Mouse (Mus musculus) heart, embryonic 11.5 days (tissue): ENCODE results near the gene Sox6. TPM values are rescaled to one million over a fixed set of nuclear protein-coding genes. Genes with fewer than 3 reads are reported as not detected.

Source experiments
- ATAC-seq: fragments of 200-750 bp; cut with Nextera tagmentation; replicated peaks from 2 replicates; pipeline ENCODE4 v1.8.0; 2017; ENCODE audit warnings: moderate library complexity; ENCODE audit not compliant: insufficient number of reproducible peaks, low FRiP score, low TSS enrichment
- H3K27ac ChIP-seq: fragments of 300-500 bp; sonication (generic); 2 replicates; pipeline ENCODE4 v1.5.1; 2014; ENCODE audit warnings: mild to moderate bottlenecking, low read depth, low read length
- H3K27me3 ChIP-seq: fragments of 300-500 bp; sonication (generic); 2 replicates; pipeline ENCODE4 v1.6.1; 2014; ENCODE audit warnings: mild to moderate bottlenecking, low read length, mixed read lengths; ENCODE audit not compliant: control insufficient read depth, insufficient read depth
- H3K36me3 ChIP-seq: fragments of 300-500 bp; sonication (generic); 2 replicates; pipeline ENCODE4 v1.6.1; 2014; ENCODE audit warnings: mild to moderate bottlenecking, low read length, moderate library complexity, mixed read lengths; ENCODE audit not compliant: control insufficient read depth, insufficient read depth
- H3K4me1 ChIP-seq: fragments of 300-500 bp; sonication (generic); 2 replicates; pipeline ENCODE4 v1.6.1; 2014; ENCODE audit warnings: low read length; ENCODE audit not compliant: control insufficient read depth, insufficient read depth
- H3K4me2 ChIP-seq: fragments of 300-500 bp; sonication (generic); 2 replicates; pipeline ENCODE4 v1.6.1; 2014; ENCODE audit warnings: mild to moderate bottlenecking, moderate library complexity
- H3K4me3 ChIP-seq: fragments of 300-500 bp; sonication (generic); 2 replicates; pipeline ENCODE4 v1.5.1; 2014; ENCODE audit warnings: low read depth, low read length
- H3K9ac ChIP-seq: fragments of 300-500 bp; sonication (generic); 2 replicates; pipeline ENCODE4 v1.6.1; 2014; ENCODE audit warnings: mild to moderate bottlenecking, low read depth, low read length, moderate library complexity
- H3K9me3 ChIP-seq: fragments of 300-500 bp; sonication (generic); replicated peaks from 2 replicates; pipeline ENCODE4 v1.6.1; 2016; ENCODE audit warnings: low read length; ENCODE audit not compliant: control insufficient read depth
- WGBS: fragments of 180-500 bp; shearing (Covaris S2); extraction: QIAGEN DNeasy Blood & Tissue Kit; methylation state at CpG from one replicate; pipeline ENCODE4 v1.1.7; 2014; ENCODE audit not compliant: insufficient replicate concordance; 5-methylcytosine and 5-hydroxymethylcytosine counted together
- polyA plus RNA-seq: library from polyadenylated mRNA; unstranded; fragments of >200 nt; fragmentation: Nextera tagmentation; extraction: Ambion mirVana; gene quantifications from 2 replicates; pipeline ENCODE4 v1.2.1, GENCODE M21; 2014

Sox6 gene
- polyA plus RNA-seq, 1 experiment from 2014 or later, result 45.1 TPM

- no peak overlapping the region for H3K4me3 ChIP-seq
- WGBS, result 42% methylated on average over 6 of the region's 6 CpGs
- no peaks in the 10 kb centered on the region for H3K36me3 ChIP-seq
- H3K9me3 ChIP-seq, result no peaks in the 10 kb centered on the region
- H3K27ac ChIP-seq, result no peak overlapping the region
- peaks cover 4% of the 10 kb centered on the region for H3K4me1 ChIP-seq
- H3K9ac ChIP-seq, result no peak overlapping the region
- no peaks in the 10 kb centered on the region for H3K27me3 ChIP-seq
- ATAC-seq, result peak; percentile 87
- no peak overlapping the region; the same call in 1 of the 2 replicates for H3K4me2 ChIP-seq
These were observed 96.8 kb downstream of the Sox6 start for GRCm38 (mm10) chr7:115941766-115942165.

GRCm38 (mm10) chr7:115939292-115939691, 99.3 kb downstream of the Sox6 start:
- WGBS, result 85% methylated on average over 5 of the region's 5 CpGs
- H3K4me2 ChIP-seq, result no peak overlapping the region
- no peak for ATAC-seq

GRCm38 (mm10) chr7:115936908-115937307, 101.7 kb downstream of the Sox6 start:
- Histone ChIP-seq H3K36me3 (no peaks in the 10 kb centered on the region), H3K4me3 (no peak overlapping the region), H3K27me3 (no peaks in the 10 kb centered on the region), H3K4me1 (peaks cover 2% of the 10 kb centered on the region), H3K9ac (no peak overlapping the region), H3K4me2 (no peak overlapping the region), H3K9me3 (no peaks in the 10 kb centered on the region), H3K27ac (no peak overlapping the region)
- WGBS, result 78% methylated on average over 1 of the region's 1 CpGs
- no peak for ATAC-seq

More at GRCm38 (mm10) chr7:115939292-115939691, 99.3 kb downstream of the Sox6 start:
- no peaks in the 10 kb centered on the region for H3K27me3 ChIP-seq
- H3K9me3 ChIP-seq, result no peaks in the 10 kb centered on the region
- H3K4me1 ChIP-seq, result peaks cover 4% of the 10 kb centered on the region
- H3K27ac ChIP-seq, result no peak overlapping the region
- no peak overlapping the region for H3K9ac ChIP-seq
- no peaks in the 10 kb centered on the region for H3K36me3 ChIP-seq
- no peak overlapping the region for H3K4me3 ChIP-seq

DNA sequence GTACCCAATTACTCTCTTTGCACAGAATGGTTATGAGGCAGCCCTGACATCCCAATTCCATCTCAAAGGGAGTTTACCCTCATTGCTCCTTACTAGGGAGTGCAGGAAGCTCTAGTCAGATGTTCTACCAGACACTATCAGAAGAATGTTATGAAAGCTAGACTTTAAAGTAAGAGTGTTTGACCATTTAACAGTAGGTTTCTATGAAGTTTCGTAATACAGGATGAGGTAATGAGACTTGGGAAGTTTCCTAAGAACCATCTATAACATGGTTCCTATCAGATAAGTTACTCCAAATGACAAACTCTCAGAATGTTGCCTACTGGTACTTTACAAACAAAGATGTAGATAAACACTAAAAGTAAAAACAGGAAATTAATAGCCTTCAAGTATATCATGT, 123.3 kb downstream of the Sox6 start:
- H3K9me3 ChIP-seq, result no peaks in the 10 kb centered on the region
- no peaks in the 10 kb centered on the region for H3K4me1 ChIP-seq
- 81% methylated on average over 1 of the region's 1 CpGs for WGBS
- no peak overlapping the region for H3K4me3 ChIP-seq
- no peak overlapping the region for H3K27ac ChIP-seq
- no peaks in the 10 kb centered on the region for H3K27me3 ChIP-seq
- H3K36me3 ChIP-seq, result no peaks in the 10 kb centered on the region
- no peak overlapping the region for H3K4me2 ChIP-seq
- ATAC-seq, result no peak
- no peak overlapping the region for H3K9ac ChIP-seq

DNA sequence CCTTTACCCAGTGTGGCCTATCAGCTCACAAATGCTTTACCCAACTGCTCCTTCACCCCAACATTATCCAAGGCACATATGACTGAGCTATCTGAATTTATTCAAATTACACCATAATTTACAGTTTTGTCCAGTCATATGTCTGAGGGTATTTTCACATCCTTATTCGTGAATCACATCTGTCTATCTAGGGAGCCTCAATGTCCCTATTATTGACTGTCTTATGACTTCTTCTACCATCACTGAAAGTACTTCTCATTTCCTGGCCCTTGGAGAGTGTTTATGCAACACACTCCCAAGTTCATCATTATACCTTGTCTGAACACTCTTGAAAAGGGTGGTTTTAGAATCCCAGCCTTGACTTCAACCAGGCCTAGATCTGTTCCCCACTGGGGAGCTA, 128.3 kb downstream of the Sox6 start:
- Histone ChIP-seq H3K27me3 (no peaks in the 10 kb centered on the region), H3K4me3 (no peak overlapping the region), H3K27ac (no peak overlapping the region), H3K9ac (no peak overlapping the region), H3K4me2 (no peak overlapping the region), H3K4me1 (no peaks in the 10 kb centered on the region; the same call in 1 of the 2 replicates), H3K9me3 (no peaks in the 10 kb centered on the region), H3K36me3 (no peaks in the 10 kb centered on the region)
- ATAC-seq, result no peak
- 88% methylated on average over 1 of the region's 1 CpGs for WGBS

- no peak overlapping the region for H3K27ac ChIP-seq
- no peaks in the 10 kb centered on the region for H3K36me3 ChIP-seq
- no peak for ATAC-seq
- H3K27me3 ChIP-seq, result no peaks in the 10 kb centered on the region
- no peak overlapping the region for H3K4me3 ChIP-seq
- whole genome bisulfite sequencing, result 84% methylated on average over 9 of the region's 9 CpGs
- H3K4me1 ChIP-seq, result peaks cover 11% of the 10 kb centered on the region
- H3K9ac ChIP-seq, result no peak overlapping the region
- no peak overlapping the region for H3K4me2 ChIP-seq
- H3K9me3 ChIP-seq, result no peaks in the 10 kb centered on the region
These were observed 133.8 kb downstream of the Sox6 start for GRCm38 (mm10) chr7:115904798-115905207.

GRCm38 (mm10) chr7:115903931-115904797, 134.4 kb downstream of the Sox6 start:
- Histone ChIP-seq H3K9ac (no peak overlapping the region), H3K9me3 (no peaks in the 10 kb centered on the region), H3K27me3 (no peaks in the 10 kb centered on the region), H3K27ac (no peak overlapping the region), H3K4me1 (peaks cover 11% of the 10 kb centered on the region), H3K4me3 (no peak overlapping the region), H3K4me2 (no peak overlapping the region), H3K36me3 (no peaks in the 10 kb centered on the region)
- no peak for ATAC-seq
- 44% methylated on average over 5 of the region's 5 CpGs for WGBS

DNA sequence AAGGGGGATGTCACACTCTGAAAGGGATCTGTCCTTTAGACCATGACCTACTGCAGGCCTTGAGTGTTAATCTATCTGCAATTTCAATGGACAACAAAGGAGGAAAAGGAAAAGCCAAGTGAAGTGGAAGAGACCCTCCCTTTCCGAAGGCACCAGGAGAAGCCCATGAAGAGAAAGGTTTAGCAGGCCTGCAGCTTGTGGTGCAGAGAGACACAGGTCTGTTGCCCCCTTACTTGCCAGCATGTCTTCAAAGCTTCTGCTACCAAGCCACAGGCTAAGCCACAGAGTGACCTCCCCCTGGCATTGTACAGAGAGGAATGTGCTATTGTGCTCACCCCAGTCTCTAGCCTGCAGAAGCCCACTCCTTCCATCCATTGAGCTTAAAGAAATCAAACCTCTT, 135.2 kb downstream of the Sox6 start:
- Histone ChIP-seq H3K4me2 (no peak overlapping the region), H3K4me1 (peaks cover 11% of the 10 kb centered on the region), H3K4me3 (no peak overlapping the region), H3K9me3 (no peaks in the 10 kb centered on the region), H3K27ac (no peak overlapping the region), H3K27me3 (no peaks in the 10 kb centered on the region), H3K36me3 (no peaks in the 10 kb centered on the region), H3K9ac (no peak overlapping the region)
- 62% methylated on average over 1 of the region's 1 CpGs for WGBS
- ATAC-seq, result no peak

GRCm38 (mm10) chr7:115895831-115896230, 142.8 kb downstream of the Sox6 start:
- Histone ChIP-seq H3K9ac (no peak overlapping the region), H3K27ac (no peak overlapping the region), H3K9me3 (no peaks in the 10 kb centered on the region), H3K4me3 (no peak overlapping the region), H3K27me3 (no peaks in the 10 kb centered on the region), H3K4me2 (no peak overlapping the region), H3K36me3 (no peaks in the 10 kb centered on the region), H3K4me1 (peaks cover 8% of the 10 kb centered on the region)
- 73% methylated on average over 6 of the region's 6 CpGs for WGBS
- no peak for ATAC-seq
